ENCODE assay signal across 33 mouse cellular contexts in genomic region chr6:116361463-116361862, GRCm38 (mm10).
"Had no signal": no experiment of that assay in that cellular context is flagged by ENCODE, and none has a peak within 500 bp of the region (broad histone marks: within the 10 kb centered on the region; RNA-seq: fewer than 3 reads in every experiment).

No protein-coding gene starts in this region.

- H3K27me3 ChIP-seq: heart, embryonic 12.5 days; heart, embryonic 13.5 days; heart, embryonic 15.5 days; hindbrain, embryonic 12.5 days; hindbrain, embryonic 13.5 days; hindbrain, embryonic 15.5 days; kidney, embryonic 15.5 days had no signal

- H3K4me3 ChIP-seq: heart, adult 2 months; heart, embryonic 10.5 days; heart, embryonic 12.5 days; heart, embryonic 13.5 days; heart, embryonic 15.5 days; hindbrain, embryonic 10.5 days; hindbrain, embryonic 12.5 days; hindbrain, embryonic 13.5 days; hindbrain, embryonic 15.5 days; kidney, embryonic 15.5 days; layer of hippocampus, adult 2 months had no signal

- H3K4me1 ChIP-seq: heart, embryonic 10.5 days; heart, embryonic 15.5 days; hindbrain, embryonic 10.5 days had no signal

- H3K27ac ChIP-seq: heart, adult 2 months; heart, embryonic 10.5 days; heart, embryonic 13.5 days; heart, embryonic 15.5 days; hindbrain, embryonic 10.5 days; hindbrain, embryonic 12.5 days; hindbrain, embryonic 13.5 days; hindbrain, embryonic 14.5 days; hindbrain, embryonic 15.5 days; hindbrain, postnatal 0 days; kidney, embryonic 15.5 days; kidney, postnatal 0 days; layer of hippocampus, adult 2 months had no signal

- H3K9ac ChIP-seq: heart, embryonic 12.5 days; heart, embryonic 13.5 days; heart, embryonic 15.5 days; hindbrain, embryonic 12.5 days; hindbrain, embryonic 13.5 days; hindbrain, embryonic 14.5 days; hindbrain, embryonic 15.5 days; kidney, embryonic 15.5 days had no signal

- H3K4me2 ChIP-seq: heart, embryonic 11.5 days; heart, embryonic 12.5 days; heart, embryonic 13.5 days; heart, embryonic 15.5 days; hindbrain, embryonic 12.5 days; hindbrain, embryonic 13.5 days; hindbrain, embryonic 14.5 days; hindbrain, embryonic 15.5 days; kidney, embryonic 15.5 days had no signal

- DNase-seq: heart, adult 18-20 months; heart, adult 2 months; heart, postnatal 10 days; heart, postnatal 14 days; heart, postnatal 36 days; heart, postnatal 4 days; kidney, adult 11 months; kidney, adult 18-20 months; kidney, adult 2 months; kidney, adult 9 months; kidney, postnatal 10 days; kidney, postnatal 14 days; kidney, postnatal 25 days; kidney, postnatal 36 days; kidney, postnatal 4 days; layer of hippocampus, adult 9-11 months; layer of hippocampus, postnatal 36 days had no signal

- H3K9me3 ChIP-seq: heart, embryonic 10.5 days; heart, embryonic 12.5 days; heart, embryonic 15.5 days; hindbrain, embryonic 12.5 days; hindbrain, embryonic 13.5 days; hindbrain, embryonic 15.5 days; kidney, embryonic 15.5 days had no signal

- H3K36me3 ChIP-seq: heart, embryonic 10.5 days; heart, embryonic 12.5 days; heart, embryonic 13.5 days; heart, embryonic 15.5 days; hindbrain, embryonic 10.5 days; hindbrain, embryonic 12.5 days; hindbrain, embryonic 13.5 days; hindbrain, embryonic 15.5 days; kidney, embryonic 15.5 days had no signal

- ATAC-seq: hindbrain, embryonic 16.5 days; hindbrain, postnatal 0 days; inflammation-experienced regulatory T-cells, adult 6 months had no signal
